Mouse (Mus musculus): ENCODE results near the gene Card14.

DNA sequence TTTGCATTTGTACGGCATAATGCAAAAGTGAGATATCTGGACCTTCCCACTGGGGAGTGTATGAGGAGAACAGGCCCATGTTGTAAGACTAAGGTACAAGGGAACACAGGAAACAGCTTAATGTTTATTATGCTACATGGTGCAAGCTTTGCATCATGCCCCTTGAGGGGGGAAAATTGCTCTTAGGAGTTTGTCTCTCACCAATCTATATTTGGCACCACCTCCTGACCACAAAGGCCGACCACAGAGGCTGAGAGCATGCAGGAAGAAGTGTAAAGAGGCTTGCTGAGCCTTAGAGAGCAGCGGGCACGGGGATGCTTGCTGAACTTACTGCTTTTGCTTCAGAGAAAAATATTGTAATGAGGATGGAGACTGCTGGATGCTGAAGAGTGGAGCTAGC is 77.3 kb downstream of the Card14 start:
- TF ChIP-seq POLR2A (IDR thresholded peaks at IDR 0.05; ENCODE audit: low read depth, low read length) (no peak), CTCF (IDR thresholded peaks at IDR 0.05; ENCODE audit: borderline replicate concordance, insufficient read depth, low read length) (no peak)

All from embryonic fibroblast, embryonic 13.5 days (primary cell).